Mouse (Mus musculus) cerebellum, adult 2 months (tissue): ENCODE data around the gene Slc10a7.

ENCODE experiments used
- CTCF ChIP-seq: fragments of 200-500 bp; IDR thresholded peaks from 2 replicates; pipeline ENCODE4 v1.5.1; 2011; ENCODE audit warnings: low read depth, mild to moderate bottlenecking, control low read depth, low read length, moderate library complexity, borderline replicate concordance; ENCODE audit not compliant: insufficient read depth
- POLR2A ChIP-seq: fragments of 200-500 bp; IDR thresholded peaks from 2 replicates; pipeline ENCODE4 v1.6.1; 2011; ENCODE audit warnings: low read length, control low read depth, borderline replicate concordance; ENCODE audit not compliant: insufficient read depth

- TF ChIP-seq CTCF (no peak), POLR2A (no peak)
These were observed 27.6 kb downstream of the Slc10a7 start for GRCm38 (mm10) chr8:78536716-78537115.
